Mouse (Mus musculus): ENCODE measurements around the gene Rassf2. TPM values are rescaled to one million over a fixed set of nuclear protein-coding genes. Genes with fewer than 3 reads are reported as not detected.

Gene Rassf2
- total RNA-seq, 2 experiments from 2014 or later = 28.0 to 30.4 TPM

DNA sequence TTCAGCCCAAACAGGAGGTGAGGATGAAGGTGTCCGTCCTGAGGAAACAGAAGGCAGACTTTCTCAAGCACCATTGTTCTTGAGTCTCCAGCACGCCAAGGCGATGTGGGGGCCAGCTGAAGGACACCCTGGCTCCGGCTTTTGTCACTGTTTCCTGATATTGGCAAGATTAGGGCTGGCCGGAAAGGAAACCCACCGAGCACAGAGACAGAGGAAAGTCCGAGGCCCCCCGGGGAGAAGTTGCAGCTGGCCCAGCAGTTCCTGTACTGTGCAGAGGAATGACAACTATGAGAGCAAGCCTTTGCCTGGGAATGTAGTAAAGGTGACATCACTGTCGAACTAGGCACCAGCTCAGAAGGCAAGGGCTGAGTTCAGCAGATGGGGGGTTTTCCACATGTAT, 49.2 kb downstream of the Rassf2 start:
- intact Hi-C loops (cut with DNase I) = loop anchor here (2.0 to 5.0 kb wide), 4 partner anchors 81 to 266 kb away; partner anchors contain the start of gene Tmem230
- DNase-seq (ENCODE audit: extremely low spot score in 1 of 2, low spot score in 2 of 2) = peak in 1 of 2 experiments; percentile 90

DNA sequence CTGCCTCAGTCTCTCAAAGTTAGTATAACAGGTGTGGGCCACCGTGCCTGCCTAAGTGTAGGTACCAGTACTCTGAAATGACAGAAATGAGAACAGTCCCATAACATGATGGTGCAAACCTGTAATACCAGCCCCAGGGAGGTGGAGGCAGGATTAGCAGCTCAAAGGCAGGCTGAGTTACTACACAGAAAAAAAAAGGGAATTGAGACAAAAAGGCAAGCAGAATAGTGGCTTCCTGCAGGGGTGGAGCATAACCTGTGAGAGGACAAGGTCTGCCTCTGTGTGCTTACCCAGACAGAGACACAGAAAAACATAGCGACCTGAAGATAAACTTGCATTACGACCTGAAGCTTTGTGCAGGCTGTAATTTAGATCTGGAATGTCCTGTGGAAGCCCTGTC, 53.4 kb downstream of the Rassf2 start:
- peak in 1 of 2 experiments; percentile 3 for DNase-seq (ENCODE audit: extremely low spot score in 1 of 2, low spot score in 2 of 2)
- intact Hi-C loops (cut with DNase I) = no loop called here

DNA sequence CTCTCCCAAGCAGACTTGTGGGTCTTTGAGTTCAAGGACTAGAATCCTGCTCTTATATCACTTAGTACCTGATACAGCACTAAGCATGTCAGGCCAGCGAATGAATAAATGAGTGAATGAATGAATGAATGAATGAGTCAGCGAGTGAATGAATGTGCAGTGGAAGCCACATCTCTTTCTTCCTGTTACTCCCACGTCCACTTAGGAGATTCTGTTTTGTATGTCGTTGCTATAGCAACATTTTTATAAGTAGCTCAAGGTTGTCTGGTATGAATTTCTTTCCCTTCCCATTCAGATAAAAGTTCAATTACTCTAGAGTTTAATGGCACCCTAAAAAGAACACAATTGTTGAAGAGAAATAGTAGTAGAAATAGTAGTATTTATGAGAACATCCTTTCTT, 59.0 kb downstream of the Rassf2 start:
- intact Hi-C loops (cut with DNase I) = no loop called here
- no peak for DNase-seq (ENCODE audit: extremely low spot score in 1 of 2, low spot score in 2 of 2)

DNA sequence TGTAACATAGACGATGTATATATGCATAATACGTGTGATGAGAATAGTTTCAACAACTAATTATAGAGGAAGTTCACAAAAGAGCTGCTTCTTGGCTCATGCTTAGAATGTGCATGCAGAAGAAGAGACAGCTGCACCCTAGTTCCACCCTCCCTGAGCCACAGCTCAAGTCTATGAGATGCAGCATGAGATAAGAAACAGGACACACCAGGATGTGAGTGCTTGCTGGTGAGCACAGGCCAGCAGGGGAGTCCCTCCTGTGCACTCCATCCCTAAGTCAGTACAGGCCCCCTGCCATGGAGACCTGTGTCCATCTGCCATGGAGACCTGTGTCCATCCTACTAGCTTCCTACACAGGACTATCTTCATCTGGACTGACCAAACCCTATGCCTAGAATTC, 59.5 kb downstream of the Rassf2 start:
- intact Hi-C loops (cut with DNase I) = no loop called here

DNA sequence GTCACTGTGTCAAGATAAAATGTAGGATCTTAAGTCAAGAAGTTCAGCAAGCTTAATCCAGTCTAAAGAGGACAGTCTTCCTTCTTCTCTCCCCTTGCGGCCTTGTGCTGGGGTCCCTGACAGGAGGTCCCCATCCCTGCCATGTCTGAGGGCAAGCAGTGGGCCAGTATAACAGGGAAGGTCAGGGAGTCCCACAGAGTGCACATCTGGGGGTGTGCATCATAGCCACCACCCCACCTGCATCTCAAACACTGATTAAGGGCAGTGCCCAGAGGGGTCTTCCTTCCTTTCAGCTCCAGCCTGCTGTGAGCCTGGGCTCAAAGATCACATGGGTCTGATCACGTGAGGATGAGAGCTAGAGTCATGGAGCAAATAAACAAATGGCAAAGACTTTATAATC, 68.4 kb downstream of the Rassf2 start:
- intact Hi-C loops (cut with DNase I) = no loop called here
- peak in 1 of 2 experiments; percentile 4 for DNase-seq (ENCODE audit: extremely low spot score in 1 of 2, low spot score in 2 of 2)

More for the DNA sequence above, 59.5 kb downstream of the Rassf2 start:
- DNase-seq (ENCODE audit: extremely low spot score in 1 of 2, low spot score in 2 of 2) = no peak

DNA sequence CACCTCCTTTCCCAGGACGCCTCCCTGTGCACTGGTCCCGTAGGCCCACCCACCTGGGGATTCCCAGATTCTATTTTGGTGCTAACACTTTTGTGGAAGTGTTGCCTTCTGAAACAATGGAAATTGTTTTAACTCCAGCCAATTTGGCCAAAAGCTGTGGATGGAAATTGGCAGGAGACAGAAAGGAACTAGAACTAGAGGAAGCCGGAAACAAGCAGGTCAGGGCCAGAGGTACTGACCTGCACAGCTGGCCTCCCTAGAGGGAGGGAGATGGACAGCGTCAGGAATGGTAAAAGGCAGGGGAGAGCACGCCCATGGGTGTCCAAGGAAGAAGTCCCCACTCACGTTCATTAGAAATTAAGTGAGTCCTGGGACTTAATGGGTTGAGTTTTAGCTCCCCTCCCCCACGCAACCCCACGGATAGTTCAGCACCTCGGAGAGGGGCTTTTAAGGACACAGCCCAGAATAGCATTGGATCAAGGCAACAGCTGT, 72.3 kb downstream of the Rassf2 start:
- peak in 1 of 2 experiments; percentile 59 for DNase-seq (ENCODE audit: extremely low spot score in 1 of 2, low spot score in 2 of 2)
- intact Hi-C loops (cut with DNase I) = loop anchor here (5.0 kb wide), 1 partner anchor 405 kb away; no protein-coding TSS in a partner anchor

DNA sequence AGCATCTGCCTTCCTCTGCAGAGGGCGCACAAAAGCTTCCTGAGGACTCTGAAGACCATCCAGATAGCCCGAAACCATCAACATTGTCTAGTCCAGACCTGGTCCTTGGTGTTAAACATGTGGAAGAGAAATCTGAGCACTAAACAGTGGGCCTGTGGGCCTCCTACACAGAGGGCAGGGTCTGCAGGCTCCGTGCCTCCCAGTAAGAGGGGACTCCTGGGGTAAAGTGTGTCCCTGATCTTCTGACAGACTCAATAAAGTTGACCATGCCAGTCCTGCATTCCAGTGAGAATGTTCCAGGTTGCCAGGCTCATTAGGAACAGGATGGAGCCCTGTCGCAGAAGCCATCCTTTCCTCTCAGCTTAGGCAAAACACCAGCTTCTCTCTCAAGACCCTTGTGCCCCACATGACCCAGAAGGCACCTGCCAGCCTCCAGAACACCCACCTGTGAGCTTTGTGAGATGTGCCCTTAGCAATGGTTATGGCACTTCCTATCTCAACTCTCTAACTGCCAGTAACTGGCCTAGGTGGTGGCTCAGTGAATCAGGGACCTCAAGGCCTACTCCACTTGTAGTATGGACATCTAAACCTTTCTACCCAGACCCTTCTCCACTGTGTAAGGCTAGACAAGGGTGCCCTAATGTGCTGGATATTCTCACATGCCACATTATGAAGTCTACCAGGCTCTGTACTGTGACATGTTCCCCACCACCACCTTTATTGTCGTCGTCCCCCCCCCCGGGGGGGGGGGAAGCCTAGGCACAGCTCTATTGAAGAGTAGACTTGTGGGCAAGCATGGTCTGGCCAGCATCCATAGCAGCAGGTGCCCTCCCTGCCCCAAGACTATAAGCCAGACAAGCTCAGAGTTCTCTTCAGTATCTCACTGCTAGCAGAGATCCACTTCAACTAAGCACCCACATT, 73.5 kb downstream of the Rassf2 start:
- DNase-seq (ENCODE audit: extremely low spot score in 1 of 2, low spot score in 2 of 2) = peak in 1 of 2 experiments; percentile 8
- intact Hi-C loops (cut with DNase I) = loop anchor here (5.0 kb wide), 1 partner anchor 404 kb away; no protein-coding TSS in a partner anchor

DNA sequence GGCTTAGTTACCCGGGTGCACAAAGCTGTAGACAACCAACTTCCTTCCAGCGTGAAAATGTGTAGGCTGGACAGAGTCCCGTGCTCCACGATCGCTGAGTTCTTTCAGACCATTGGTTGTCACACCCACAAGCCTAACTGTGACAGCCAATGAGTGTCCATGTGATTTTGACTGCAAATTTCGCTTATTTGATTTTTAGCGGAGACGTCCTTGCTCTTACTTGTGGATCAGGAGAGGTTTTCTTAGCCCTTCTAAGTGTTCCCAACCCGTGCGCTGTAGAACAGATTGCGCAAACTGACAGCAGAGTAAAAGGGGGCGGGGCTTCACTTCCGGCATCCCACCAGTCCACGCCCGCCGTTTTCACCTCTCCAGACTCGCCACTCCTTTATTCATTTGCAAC, 74.8 kb downstream of the Rassf2 start:
- intact Hi-C loops (cut with DNase I) = loop anchor here (5.0 kb wide), 1 partner anchor 403 kb away; no protein-coding TSS in a partner anchor
- DNase-seq (ENCODE audit: extremely low spot score in 1 of 2, low spot score in 2 of 2) = peak in 1 of 2 experiments; percentile 51

DNA sequence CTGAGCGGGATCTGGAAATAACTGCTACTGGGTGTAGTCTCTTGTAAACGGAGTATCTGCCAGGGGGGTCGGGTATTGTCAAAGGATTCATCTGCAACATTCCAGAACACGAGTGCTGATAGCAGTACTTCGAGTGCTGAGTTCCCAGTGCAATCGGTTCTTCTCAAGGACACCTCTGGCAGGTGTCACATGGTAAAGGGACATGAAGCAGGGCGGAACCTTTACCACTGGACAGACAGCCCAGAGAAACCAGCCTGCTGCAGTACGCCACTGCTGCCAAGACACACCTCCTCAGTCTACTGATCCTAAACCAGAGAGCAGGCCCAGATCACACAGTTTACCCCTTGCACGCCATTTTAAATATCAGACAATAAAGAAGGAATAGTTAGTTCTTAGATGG, 75.2 kb downstream of the Rassf2 start:
- peak in 1 of 2 experiments; percentile 10 for DNase-seq (ENCODE audit: extremely low spot score in 1 of 2, low spot score in 2 of 2)
- intact Hi-C loops (cut with DNase I) = loop anchor here (5.0 kb wide), 1 partner anchor 403 kb away; no protein-coding TSS in a partner anchor

DNA sequence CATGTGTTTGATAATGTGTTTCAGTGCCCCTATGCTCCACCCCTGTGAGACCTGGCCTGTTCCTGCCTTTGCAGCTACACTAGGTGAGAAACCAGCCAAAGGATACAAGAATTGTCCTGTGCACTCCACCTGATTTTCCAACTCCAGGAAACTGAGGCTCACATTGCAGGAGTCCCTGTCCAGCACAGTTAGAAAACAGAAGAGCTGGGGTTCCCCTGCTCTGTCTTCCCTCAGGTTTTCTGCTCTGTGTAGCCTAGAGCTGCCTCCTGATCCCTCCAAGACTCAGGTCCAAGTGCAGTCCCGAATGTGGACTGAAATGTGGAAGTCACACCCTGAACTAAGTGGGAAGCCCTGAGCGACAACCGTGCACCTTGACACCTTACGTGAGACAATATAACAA, 76.3 kb downstream of the Rassf2 start:
- intact Hi-C loops (cut with DNase I) = no loop called here
- DNase-seq (ENCODE audit: extremely low spot score in 1 of 2, low spot score in 2 of 2) = peak in 1 of 2 experiments; percentile 5

DNA sequence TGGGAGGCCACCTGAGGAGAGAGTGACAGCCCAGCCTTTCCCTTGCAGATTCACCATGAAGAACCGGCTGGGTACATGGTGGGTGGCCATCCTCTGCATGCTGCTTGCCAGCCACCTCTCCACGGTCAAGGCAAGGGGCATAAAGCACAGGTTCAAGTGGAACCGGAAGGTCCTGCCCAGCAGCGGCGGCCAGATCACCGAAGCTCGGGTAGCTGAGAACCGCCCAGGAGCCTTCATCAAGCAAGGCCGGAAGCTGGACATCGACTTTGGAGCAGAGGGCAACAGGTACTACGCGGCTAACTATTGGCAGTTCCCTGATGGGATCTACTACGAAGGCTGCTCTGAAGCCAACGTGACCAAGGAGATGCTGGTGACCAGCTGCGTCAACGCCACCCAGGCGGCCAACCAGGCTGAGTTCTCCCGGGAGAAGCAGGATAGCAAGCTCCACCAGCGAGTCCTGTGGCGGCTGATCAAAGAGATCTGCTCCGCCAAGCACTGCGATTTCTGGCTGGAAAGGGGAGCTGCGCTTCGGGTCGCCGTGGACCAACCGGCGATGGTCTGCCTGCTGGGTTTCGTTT, 77.0 kb downstream of the Rassf2 start:
- DNase-seq (ENCODE audit: extremely low spot score in 1 of 2, low spot score in 2 of 2) = peak in 1 of 2 experiments; percentile 44
- intact Hi-C loops (cut with DNase I) = no loop called here

DNA sequence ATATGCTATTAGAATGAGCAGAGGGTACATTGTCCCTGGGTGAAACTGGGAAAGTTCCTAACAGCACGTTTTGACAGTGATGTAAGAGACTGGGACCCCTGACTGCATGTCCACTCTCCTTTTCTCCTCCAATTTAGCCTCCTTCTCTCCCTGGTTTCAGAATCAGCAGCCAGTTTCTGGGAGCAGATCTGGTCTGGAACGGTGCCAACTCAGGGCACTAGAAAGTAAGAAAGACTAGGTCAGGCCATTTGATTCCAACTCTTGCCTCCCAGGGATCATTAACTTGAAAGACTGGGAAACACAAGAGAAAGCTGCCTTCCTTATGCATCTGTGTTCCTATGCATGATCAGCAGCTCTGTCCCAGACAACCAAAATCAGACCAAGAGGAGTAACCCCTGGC, 77.6 kb downstream of the Rassf2 start:
- intact Hi-C loops (cut with DNase I) = no loop called here
- peak; percentile 1 to 37 for DNase-seq (ENCODE audit: extremely low spot score in 1 of 2, low spot score in 2 of 2)

DNA sequence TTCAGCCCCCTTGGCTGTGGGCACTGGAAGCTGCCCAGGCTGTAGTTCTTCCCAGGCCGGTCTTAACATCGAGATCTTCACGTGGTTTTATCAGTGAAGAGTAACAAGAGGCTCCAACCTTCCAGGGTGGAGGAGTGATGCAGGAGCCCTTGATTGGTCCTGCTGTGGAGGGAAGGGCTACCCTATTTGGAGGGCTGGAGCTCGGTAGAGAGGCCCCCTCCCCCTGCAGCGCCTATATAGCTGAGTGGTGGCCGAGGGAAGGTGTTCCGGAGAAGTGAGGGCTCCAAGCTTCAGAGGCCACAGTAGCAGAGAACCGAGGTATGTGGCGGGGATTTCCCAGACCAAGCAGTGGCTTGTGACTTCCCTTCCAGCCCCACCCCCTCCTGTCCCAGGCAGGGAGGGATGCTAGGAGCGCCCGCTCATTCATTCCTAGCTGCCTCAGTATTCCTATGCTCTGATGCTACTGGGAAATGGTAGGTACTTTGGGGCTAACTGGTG, 79.4 kb downstream of the Rassf2 start, which contains the start of gene Prnd:
Gene Prnd (plus strand): TSS at position 264 of the 498 bp plus-strand sequence.
- DNase-seq (ENCODE audit: extremely low spot score in 1 of 2, low spot score in 2 of 2) = peak in 1 of 2 experiments; percentile 63
- intact Hi-C loops (cut with DNase I) = no loop called here

DNA sequence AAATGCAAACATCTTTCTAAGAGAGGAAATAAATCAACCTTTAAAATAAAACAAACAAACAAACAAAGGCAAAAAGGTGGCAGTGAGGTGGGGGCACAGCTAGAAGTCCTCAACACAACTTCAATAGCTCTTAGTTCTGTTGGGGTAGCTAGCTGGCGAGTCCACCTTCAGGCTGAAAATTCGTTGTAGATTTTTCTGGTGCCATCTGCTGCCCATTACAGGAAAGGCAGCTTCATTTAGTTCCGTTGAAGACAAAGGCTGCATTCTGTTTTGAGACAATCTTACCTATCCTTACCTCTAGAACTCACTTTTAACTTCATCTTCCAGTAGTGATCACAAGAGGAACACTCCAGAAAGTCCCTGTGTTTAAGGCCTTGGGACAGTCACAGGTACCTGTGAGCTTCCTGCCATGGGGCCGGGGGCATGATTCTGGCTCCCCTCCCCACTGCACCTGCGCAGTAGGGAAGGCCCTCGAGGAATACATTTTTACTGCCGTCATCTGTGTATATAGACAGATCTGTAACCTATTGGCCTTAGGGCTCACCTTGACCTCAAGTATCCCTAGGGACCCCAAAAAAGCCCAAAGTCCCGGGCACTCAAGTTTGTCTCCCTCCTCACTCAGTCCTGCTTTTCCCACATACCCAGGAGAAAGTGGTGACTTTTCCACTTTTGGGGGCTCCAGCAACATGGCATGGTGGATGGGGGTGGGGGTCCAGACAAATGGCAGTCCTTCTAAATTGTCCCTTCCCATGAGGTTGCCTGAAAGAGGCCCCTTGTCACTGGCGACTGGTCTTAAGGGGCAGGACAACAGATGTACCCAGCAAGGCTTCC, 80.1 kb downstream of the Rassf2 start:
- intact Hi-C loops (cut with DNase I) = loop anchor here (1.0 kb wide), 1 partner anchor 129 kb away; no protein-coding TSS in a partner anchor
- DNase-seq (ENCODE audit: extremely low spot score in 1 of 2, low spot score in 2 of 2) = peak; percentile 63 to 69

DNA sequence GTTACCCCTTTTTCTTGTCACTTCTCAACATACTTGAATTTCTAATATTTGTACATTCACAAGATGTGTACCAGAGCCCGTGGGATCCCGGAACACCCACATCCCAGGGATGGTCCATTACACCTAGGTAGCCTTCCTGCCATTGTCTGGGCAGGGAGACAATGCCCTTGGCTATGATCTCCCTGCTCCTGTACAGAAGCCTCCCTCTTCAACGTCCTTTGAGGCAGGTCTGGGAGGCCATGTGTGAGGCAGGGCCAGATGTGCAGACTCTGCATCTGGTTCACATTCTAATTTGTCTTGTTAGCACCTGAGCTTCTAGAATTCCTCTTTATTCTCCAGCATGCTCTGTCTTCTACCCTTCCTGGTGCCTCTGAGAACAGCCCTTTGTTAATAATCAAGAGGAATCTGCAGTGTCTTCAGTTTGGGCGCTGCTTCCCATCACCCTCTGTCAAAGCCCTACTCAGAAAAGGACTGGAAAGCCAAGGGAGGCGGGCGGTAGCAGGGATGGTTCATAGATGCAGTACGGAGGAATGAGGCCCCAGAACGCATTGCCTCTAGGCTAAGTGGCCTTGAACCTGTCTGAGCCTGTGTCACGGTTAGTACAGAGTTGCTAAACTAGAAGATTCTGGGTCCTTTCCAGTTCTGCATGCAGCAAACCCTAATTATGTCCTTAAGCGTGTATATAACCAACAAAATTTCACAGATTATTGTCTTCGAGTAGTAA, 81.0 kb downstream of the Rassf2 start:
- DNase-seq (ENCODE audit: extremely low spot score in 1 of 2, low spot score in 2 of 2) = peak; percentile 0 to 14
- intact Hi-C loops (cut with DNase I) = loop anchor here (1.0 kb wide), 1 partner anchor 128 kb away; no protein-coding TSS in a partner anchor

DNA sequence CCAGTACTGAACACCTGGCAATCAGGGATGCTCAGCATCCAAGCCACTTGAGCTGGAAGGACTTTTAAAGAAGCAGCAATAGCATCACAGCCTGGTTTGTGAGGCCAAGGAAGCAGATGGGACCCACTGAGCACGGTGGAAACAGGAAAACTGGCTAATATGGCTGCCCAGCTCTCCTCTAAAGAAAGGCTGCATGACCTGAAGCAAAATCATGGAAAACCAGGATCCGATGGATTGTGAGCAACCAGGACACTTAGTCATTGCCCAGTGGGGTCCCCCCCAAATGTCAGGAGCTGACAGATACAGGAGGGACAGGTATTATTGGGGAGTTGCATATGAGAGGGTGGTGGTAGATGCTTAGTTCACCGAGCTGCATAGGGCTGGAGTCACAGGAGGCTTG, 81.9 kb downstream of the Rassf2 start:
- intact Hi-C loops (cut with DNase I) = no loop called here
- DNase-seq (ENCODE audit: extremely low spot score in 1 of 2, low spot score in 2 of 2) = peak; percentile 0 to 6

DNA sequence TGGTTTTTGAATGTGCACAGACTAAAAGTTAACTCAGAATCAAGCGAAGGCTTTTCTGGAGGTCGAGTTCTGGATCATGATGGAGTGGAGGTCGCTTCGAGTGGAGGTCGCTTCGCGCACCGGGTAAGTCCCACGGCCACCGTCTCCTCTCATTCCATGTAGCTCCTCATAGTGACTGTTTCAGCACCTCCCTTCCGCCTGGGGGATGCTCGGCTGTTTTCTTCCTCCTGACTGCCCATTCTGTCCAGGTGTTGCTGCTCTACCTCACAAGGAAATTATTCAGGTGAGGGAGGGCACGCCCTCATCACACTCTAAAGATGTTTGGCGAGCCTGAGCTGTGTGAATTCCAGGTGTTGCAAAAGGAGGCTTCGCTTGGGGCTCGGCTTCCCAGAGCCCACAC, 83.7 kb downstream of the Rassf2 start:
- intact Hi-C loops (cut with DNase I) = no loop called here

DNA sequence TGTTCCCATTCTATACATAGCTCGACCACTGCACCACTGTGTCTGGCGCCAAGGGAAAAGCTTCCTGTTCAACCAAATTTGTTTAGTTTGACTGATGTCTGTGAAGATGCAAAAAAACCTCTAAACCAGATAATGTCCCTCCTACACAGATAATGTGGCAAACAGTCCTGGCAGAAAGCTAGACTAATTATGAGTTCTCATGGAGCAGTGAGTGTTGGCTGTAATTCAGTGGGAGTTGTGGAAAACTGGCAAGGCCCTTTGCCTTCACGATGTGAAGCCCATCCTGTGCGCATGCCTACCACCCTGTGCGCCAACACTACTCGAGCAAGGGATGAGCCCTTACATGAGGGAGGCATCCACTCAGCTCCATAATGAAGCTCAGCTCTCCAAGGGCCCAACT, 84.3 kb downstream of the Rassf2 start:
- intact Hi-C loops (cut with DNase I) = no loop called here
- peak in 1 of 2 experiments; percentile 8 for DNase-seq (ENCODE audit: extremely low spot score in 1 of 2, low spot score in 2 of 2)

More for the DNA sequence above, 83.7 kb downstream of the Rassf2 start:
- peak; percentile 0 to 12 for DNase-seq (ENCODE audit: extremely low spot score in 1 of 2, low spot score in 2 of 2)
